Mouse (Mus musculus) embryonic fibroblast, embryonic 13.5 days (primary cell): ENCODE data around the gene Znrf3.

ENCODE experiments used
- CTCF ChIP-seq: IDR thresholded peaks from 2 replicates; pipeline ENCODE4 v1.5.1; 2011; ENCODE audit warnings: mild to moderate bottlenecking, control low read depth, low read length, moderate library complexity, borderline replicate concordance; ENCODE audit not compliant: insufficient read depth
- POLR2A ChIP-seq: IDR thresholded peaks from 2 replicates; pipeline ENCODE4 v1.6.1; 2011; ENCODE audit warnings: low read depth, mild to moderate bottlenecking, control low read depth, low read length, moderate library complexity

GRCm38 (mm10) chr11:5381226-5381625 lies 63.4 kb downstream of the Znrf3 start:
- TF ChIP-seq CTCF = no peak
- no peak for TF ChIP-seq POLR2A
